Mouse (Mus musculus): Measurements from ENCODE around the gene Rapgef6.
A peak's percentile ranks its signal among the peaks of the same experiment; 100 is the strongest.

The Rapgef6 gene

GRCm38 (mm10) chr11:54522529-54523430, at the start of gene Rapgef6:
TSS of gene Rapgef6 (plus strand) at chr11:54522847.
- peak; percentile 98 for DNase-seq

GRCm38 (mm10) chr11:54478414-54478813, 44.2 kb upstream of the Rapgef6 start:
- no peak for DNase-seq

DNA sequence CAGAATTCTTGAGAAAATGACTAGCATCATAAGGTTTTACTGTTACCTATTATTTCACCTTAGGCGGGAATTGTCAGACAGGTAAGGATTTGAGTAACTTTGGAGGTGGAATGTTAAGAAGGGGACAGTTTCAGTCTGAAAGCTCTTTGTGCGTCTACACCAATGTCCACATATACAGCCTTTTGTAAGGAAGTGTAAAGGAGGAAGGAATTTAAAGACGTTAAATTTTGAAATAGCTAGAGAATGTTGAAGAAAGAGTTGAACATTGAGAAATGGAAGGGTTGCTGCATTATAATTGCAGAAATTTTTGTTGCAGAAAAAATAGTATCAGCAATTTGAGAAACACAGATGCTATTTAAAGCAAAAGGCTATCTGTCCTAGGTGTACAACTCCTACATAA, 36.6 kb upstream of the Rapgef6 start:
- no peak for DNase-seq

DNA sequence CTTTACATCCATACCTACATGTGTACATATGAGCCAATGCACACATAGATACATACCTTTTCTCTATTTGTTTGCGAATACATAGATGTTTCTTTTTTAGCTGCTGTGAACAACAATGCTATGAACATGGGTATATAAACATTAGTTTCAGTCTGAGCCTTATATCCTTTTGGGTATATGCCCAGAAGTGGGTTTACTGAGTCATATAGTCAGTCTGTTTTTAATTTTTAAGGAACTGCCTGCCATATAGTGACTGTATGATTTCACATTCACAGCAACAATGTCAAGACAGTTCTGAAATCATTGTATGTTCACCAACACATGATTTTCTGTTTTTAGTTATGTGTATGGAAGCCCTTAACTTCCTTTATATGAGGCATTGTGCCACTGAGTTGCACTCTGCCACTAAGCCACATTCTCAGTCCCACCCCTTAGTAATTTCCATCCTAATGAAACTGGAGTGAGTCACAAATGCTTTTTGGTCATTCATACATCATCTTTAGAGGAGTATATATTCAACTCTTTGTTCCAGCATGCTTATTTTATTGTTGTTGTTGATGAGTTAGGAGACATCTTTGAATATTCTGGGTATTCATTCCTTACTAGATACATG, 30.6 kb upstream of the Rapgef6 start:
- no peak for DNase-seq

- DNase-seq: no peak
These were observed 30.1 kb upstream of the Rapgef6 start for GRCm38 (mm10) chr11:54492559-54492958.

- no peak for DNase-seq
These were observed 22.8 kb upstream of the Rapgef6 start for GRCm38 (mm10) chr11:54499838-54500237.

GRCm38 (mm10) chr11:54502546-54503245, 20.0 kb upstream of the Rapgef6 start:
- DNase-seq: no peak

GRCm38 (mm10) chr11:54513584-54513983, 9.1 kb upstream of the Rapgef6 start:
- DNase-seq: no peak

DNA sequence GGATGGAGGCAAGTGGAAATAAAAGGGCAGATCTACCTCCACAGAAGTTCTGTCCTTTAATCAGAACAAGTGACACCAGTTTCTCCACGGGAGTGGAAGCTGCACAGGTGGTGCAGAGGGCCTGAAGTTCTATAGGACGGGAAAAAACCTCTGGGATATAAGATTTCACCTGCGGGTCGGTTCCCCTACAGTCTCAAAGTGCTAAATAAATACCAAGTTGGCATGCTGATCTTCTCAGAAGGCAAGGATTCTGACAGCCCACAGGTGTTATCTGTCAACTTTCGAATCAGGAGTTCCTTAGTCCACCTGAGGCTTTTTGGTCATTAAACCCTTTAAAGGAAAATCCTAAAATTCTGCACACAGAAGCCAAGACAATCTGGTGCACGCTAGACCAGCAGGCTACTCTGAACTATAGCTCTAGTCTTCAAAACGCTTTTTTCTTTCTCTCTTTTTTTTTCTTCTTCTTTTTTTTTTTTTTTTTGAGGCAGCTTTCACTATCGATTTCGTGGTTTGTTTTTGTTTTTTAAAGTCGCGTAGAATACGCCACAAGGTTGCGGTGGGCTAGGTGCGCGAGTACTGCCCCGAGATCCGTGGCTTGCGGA, 619 bp upstream of the Rapgef6 start:
- DNase-seq: no peak

DNA sequence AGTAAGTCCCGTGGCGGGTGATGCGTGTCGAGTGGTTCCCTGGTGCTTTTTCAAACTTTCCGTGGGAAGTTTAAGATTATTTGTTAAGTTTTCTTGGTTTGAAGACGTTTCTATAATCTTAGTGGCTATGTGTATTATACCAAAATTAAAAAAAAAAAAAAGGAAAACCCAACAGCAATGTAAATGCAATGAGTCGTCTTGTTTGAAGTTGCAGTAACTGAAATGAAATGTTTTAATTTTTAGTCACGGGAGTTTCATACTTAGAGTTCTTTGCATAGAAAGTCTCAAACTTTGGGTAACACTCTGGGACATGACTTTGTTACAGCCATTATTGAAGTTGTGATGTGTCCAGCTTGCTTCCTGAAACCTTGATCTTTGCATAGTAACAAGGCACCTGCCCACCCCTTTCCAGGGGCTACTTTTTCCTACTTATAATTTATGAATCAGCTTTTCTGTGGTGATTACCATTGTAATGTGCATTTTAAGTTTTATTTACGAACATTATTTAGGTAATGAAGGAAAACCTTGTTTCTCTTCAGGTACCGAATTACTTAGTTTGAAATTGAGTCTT, 869 bp downstream of the Rapgef6 start:
- no peak for DNase-seq

DNA sequence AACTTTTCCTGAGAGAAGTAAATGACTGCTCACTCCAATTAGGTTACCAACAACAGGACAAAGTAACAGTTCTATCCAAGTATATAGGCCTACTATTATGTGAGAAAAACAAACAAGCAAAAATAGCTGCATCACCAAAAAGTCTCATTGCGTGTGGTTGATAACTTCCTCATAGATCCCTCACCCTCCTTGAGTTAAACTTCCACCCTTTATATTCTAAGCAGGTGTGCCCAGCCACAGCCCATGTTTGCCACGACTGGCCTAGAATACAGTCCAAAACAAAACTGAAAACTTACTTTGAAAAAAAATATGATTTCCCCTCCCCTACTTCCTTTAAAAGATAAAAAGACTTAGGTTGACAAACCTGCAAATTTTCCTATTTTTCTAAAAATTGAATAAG, 5.4 kb downstream of the Rapgef6 start:
- no peak for DNase-seq

GRCm38 (mm10) chr11:54530391-54530790, 7.7 kb downstream of the Rapgef6 start:
- no peak for DNase-seq

GRCm38 (mm10) chr11:54530916-54531315, 8.3 kb downstream of the Rapgef6 start:
- DNase-seq: no peak

DNA sequence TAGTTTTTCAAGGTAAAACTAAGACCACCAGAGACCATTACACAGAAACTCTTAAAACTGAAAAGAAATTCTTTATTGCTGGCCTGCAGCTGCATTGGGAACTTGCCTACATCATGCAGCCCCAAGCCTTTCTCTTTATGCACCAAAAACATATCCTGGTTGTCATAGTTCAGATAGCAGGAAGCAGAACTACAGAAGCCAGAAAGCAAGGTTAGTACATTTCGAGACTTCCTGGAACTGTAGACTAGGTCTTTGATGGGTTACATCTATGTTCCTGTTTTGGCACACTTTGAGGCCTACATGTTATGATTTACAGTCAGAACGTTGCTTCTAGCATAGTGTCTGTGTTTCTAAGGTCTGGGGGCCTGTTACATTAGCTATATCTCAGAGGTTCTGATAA, 11.2 kb downstream of the Rapgef6 start:
- no peak for DNase-seq

- DNase-seq: peak; percentile 50
These were observed 12.2 kb downstream of the Rapgef6 start for GRCm38 (mm10) chr11:54534871-54535270.

DNA sequence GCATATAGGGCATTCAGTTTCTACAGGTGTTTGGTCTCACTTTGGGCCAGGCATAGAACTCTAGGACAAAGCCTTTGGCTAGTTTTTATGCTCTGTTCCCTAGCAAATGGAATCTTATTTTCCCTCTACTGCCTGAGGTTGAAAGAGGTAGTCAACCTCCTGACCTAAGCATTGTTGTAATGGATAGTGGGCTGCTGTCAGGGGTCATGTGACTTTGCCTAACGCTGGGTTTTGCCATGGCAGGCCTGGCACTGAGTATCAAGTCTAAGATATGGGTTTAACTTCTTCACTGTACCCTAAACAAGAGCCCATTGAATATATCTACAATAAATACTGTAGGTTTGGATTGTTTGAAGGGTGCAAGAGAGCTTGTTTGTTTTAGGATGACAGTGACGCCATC, 16.4 kb downstream of the Rapgef6 start:
- no peak for DNase-seq

GRCm38 (mm10) chr11:54539486-54539885, 16.8 kb downstream of the Rapgef6 start:
- no peak for DNase-seq

GRCm38 (mm10) chr11:54540328-54540727, 17.7 kb downstream of the Rapgef6 start:
- no peak for DNase-seq

DNA sequence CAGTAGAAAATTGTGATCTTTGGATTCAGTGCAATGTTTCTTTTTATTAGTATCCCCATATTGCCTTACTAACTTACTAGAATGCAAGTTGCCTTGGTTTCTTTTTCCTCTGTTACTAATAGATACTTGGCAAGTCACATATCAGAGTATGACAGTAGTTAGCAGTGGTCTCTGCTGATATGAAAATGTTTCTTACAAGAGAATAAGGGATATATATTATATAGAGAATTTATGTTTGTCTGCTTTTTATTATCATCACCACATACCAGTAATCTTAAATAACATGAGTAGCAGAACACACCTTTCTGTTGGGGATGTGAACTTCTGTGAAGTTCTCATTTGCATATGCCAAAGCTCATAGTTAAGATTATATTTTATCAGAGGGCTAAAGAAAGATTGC, 19.8 kb downstream of the Rapgef6 start:
- DNase-seq: no peak

- DNase-seq: no peak
These were observed 32.3 kb downstream of the Rapgef6 start for GRCm38 (mm10) chr11:54554970-54555369.

DNA sequence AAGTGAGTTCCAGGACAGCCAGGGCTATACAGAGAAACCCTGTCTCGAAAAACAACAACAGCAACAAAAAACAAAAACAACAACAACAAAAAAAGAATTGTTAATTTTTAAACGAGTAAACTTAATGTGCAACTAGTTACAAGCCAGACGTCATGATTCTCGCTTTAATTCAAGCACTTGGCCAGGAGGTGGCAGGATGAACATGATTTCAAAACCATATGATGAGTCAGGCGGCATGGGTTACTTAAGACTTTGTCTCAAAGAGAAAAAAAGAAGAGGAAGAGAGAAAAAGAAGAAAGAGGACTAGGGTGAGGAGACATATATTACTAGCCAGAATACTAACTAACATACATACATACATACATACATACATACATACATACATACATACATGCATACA, 40.1 kb downstream of the Rapgef6 start:
- DNase-seq: no peak

- no peak for DNase-seq
These were observed 45.3 kb downstream of the Rapgef6 start for GRCm38 (mm10) chr11:54567959-54568358.

- no peak for DNase-seq
These were observed 52.1 kb downstream of the Rapgef6 start for GRCm38 (mm10) chr11:54574741-54575140.
